Mouse (Mus musculus): Measurements from ENCODE around the gene Gm20388. TPM values are rescaled to one million over a fixed set of nuclear protein-coding genes. Genes with fewer than 3 reads are reported as not detected.

Gene Gm20388
- total RNA-seq, 2 experiments from 2014 or later: 2.2 to 7.6 TPM

DNA sequence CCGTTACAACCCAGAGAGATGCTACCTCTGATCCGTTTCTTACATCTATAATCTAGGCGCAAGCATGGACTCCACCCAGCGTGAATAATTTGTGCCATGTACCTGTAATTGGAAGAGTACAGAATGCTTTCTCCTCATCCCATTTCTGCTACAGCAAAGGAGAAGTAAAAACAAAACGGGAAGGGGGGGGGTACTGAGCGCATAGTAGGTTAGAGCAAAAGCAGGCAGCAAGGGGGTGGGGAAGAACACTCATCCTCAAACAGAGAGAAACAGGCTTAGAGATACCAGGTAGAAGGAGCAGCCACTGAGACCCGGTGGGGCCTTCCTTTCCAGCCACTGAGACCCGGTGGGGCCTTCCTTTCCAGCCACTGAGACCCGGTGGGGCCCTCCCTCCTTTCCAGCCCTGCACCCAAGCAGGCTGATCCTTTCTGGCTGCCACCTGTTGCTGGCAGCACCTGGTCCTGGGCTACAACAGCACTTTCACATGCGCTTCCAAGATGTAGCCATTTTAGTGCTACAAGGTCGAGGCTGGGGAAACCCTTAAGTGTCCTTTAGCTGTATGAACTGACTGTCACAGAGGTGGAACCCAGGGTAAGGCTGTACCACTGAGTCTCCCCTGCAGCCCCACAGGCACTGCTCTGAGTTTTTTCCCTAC is 4451.3 kb downstream of the Gm20388 start:
- Histone ChIP-seq H3K27ac (no peak overlapping the region), H3K4me3 (no peak overlapping the region)
- TF ChIP-seq CTCF (conservative IDR thresholded peaks at IDR 0.05): no peak
- no peak for DNase-seq (ENCODE audit: low spot score in 2 of 2)

DNA sequence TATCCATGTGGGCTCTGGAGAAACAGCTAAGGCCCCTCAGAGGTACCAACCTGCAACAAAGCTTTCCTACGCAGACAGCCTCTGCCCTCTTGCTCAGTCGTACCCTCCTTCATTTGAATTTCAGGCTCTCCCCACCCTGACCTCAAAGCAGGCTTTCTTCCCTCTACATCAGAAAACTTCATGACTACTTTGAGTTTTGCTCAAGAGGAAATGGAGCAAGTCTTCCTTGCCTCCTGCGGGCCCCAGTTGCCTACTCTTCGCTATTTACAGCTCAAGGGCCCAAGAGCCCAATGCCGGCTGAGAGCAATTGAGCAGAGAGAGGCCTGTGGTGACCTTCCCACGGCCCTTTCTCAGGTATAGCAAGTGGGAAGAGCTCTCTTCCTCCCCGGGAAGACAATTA is 4451.9 kb downstream of the Gm20388 start:
- TF ChIP-seq CTCF (conservative IDR thresholded peaks at IDR 0.05): no peak
- Histone ChIP-seq H3K4me3 (no peak overlapping the region), H3K27ac (no peak overlapping the region)
- no peak for DNase-seq (ENCODE audit: low spot score in 2 of 2)

GRCm38 (mm10) chr8:124363337-124363736 is 4452.7 kb downstream of the Gm20388 start:
- DNase-seq (ENCODE audit: low spot score in 2 of 2): no peak
- TF ChIP-seq CTCF (conservative IDR thresholded peaks at IDR 0.05): no peak
- Histone ChIP-seq H3K27ac (no peak overlapping the region), H3K4me3 (no peak overlapping the region)

- Histone ChIP-seq H3K27ac (0 out of 2 replicates have a peak overlapping the region, but pooled peaks have one; percentile 5), H3K4me3 (no peak overlapping the region)
- DNase-seq (ENCODE audit: low spot score in 2 of 2): peak; percentile 58 to 73
- TF ChIP-seq CTCF (conservative IDR thresholded peaks at IDR 0.05): peak; percentile 85
Observed at GRCm38 (mm10) chr8:124368213-124368612, 4457.6 kb downstream of the Gm20388 start.

DNA sequence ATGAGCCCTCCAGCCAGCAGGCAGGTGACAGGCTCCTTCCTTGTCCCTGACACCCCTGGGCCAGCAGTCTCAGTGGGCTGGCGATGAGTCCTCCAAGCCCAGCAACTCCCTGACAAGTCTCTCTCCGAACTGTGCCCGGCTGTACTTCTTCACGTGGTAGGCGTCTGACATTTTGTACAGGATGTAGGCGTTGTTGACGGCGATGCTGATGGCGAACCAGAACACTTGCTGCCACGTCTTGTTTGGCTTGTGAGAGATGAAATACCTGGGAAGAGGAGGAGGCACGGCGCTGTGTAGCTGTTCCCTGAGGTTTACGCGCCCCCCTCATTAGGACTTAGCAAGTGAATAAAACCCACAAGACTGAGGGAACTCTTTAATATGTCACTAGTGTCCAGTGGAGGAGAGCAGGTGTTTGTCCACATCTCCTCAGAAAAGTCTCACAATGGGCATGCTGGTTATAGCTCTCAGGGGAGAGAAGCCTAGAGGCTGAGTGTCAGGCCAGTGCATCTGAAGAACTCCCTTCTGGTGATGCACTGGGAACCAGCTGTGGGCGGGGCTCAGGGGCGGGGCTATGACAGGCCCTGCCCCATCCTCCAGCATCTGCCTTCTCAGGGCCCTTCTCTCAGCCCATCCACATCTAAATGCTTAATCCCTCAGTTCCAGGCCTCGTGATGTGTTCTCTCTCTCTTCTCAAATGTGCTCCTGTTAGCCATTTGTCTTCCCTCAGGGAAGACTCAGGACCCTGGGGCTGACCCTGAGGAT is 4460.0 kb downstream of the Gm20388 start:
- Histone ChIP-seq H3K4me3 (no peak overlapping the region), H3K27ac (peak overlapping the region; percentile 59; the same call in 1 of the 2 replicates)
- no peak for DNase-seq (ENCODE audit: low spot score in 2 of 2)
- no peak for TF ChIP-seq CTCF (conservative IDR thresholded peaks at IDR 0.05)

DNA sequence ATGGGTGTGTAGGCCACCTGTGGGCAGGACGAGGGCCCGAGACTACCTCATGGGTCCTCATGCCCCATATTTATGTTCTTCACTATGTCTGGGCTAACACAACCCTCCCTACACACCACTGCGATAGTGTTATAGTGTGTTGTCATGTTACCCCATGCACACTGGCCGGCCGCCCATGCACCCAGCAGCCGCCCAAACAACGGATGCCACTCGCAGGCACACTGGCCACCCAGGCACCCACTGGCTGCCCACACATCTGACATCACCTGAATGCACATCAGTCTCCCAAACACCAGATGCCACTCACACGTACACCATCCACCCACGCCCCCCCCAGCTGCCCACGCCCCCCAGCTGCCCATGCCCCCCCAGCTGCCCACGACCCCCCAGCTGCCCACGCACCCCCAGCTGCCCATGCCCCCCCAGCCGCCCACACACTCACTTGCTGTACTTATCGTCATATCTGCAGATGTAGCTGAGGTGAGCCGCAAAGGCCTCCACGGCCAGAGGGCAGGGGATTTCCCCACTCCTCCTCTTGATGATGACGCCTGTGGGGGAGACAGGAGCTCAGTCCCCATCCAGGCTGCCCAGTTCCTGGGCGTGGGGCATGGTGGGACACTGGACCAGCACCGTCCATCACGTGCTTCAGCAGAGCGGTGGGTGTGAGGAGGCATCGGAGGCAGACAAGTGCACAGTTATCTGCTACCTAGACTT is 4460.9 kb downstream of the Gm20388 start:
- no peak for TF ChIP-seq CTCF (conservative IDR thresholded peaks at IDR 0.05)
- no peak for DNase-seq (ENCODE audit: low spot score in 2 of 2)
- H3K4me3 ChIP-seq: no peak overlapping the region
- H3K27ac ChIP-seq: peak overlapping the region; percentile 59

- DNase-seq (ENCODE audit: low spot score in 2 of 2): no peak
Observed at GRCm38 (mm10) chr8:124373753-124374152, 4463.1 kb downstream of the Gm20388 start.

GRCm38 (mm10) chr8:124375168-124375567 is 4464.5 kb downstream of the Gm20388 start:
- no peak for DNase-seq (ENCODE audit: low spot score in 2 of 2)
- H3K27ac ChIP-seq: peak overlapping the region; percentile 78
- H3K4me3 ChIP-seq: no peak overlapping the region
- TF ChIP-seq CTCF (conservative IDR thresholded peaks at IDR 0.05): no peak

More at GRCm38 (mm10) chr8:124373753-124374152, 4463.1 kb downstream of the Gm20388 start:
- TF ChIP-seq CTCF (conservative IDR thresholded peaks at IDR 0.05): no peak
- H3K27ac ChIP-seq: peak overlapping the region; percentile 78; the same call in 1 of the 2 replicates
- H3K4me3 ChIP-seq: no peak overlapping the region

- no peak overlapping the region for H3K4me3 ChIP-seq
- no peak for TF ChIP-seq CTCF (conservative IDR thresholded peaks at IDR 0.05)
- DNase-seq (ENCODE audit: low spot score in 2 of 2): no peak
- peak overlapping the region; percentile 78 for H3K27ac ChIP-seq
Observed at GRCm38 (mm10) chr8:124375727-124376126, 4465.1 kb downstream of the Gm20388 start.

GRCm38 (mm10) chr8:124376406-124376805 is 4465.8 kb downstream of the Gm20388 start:
- DNase-seq (ENCODE audit: low spot score in 2 of 2): no peak
- peak overlapping the region; percentile 78; the same call in 1 of the 2 replicates for H3K27ac ChIP-seq
- TF ChIP-seq CTCF (conservative IDR thresholded peaks at IDR 0.05): no peak
- no peak overlapping the region for H3K4me3 ChIP-seq

- no peak for DNase-seq (ENCODE audit: low spot score in 2 of 2)
- Histone ChIP-seq H3K4me3 (no peak overlapping the region), H3K27ac (no peak overlapping the region)
- TF ChIP-seq CTCF (conservative IDR thresholded peaks at IDR 0.05): peak; percentile 40
Observed at GRCm38 (mm10) chr8:124379289-124379688, 4468.6 kb downstream of the Gm20388 start.

GRCm38 (mm10) chr8:124382235-124382634 is 4471.6 kb downstream of the Gm20388 start:
- Histone ChIP-seq H3K27ac (peak overlapping the region; percentile 56; the same call in 1 of the 2 replicates), H3K4me3 (no peak overlapping the region)
- DNase-seq (ENCODE audit: low spot score in 2 of 2): no peak
- no peak for TF ChIP-seq CTCF (conservative IDR thresholded peaks at IDR 0.05)

DNA sequence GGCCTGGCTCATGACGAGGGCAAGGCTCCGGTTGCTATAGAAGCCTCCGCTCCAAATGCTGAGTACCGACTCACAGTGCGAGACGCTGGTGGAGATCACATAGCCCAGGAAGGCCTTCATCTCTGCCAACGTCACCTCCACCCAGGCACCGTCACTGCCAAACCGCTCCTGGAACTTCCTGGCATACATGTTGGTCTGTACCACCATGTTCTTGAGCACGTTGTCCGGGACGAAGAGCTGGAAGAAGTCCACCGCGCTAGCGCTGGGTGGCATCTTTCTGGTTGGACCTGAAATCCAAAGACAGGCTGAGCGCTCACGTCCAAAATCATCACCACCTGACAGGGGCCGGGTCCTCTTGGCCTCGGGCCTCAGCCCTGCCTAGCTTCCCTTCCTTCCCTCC is 4473.7 kb downstream of the Gm20388 start:
- no peak for DNase-seq (ENCODE audit: low spot score in 2 of 2)
- TF ChIP-seq CTCF (conservative IDR thresholded peaks at IDR 0.05): no peak
- Histone ChIP-seq H3K27ac (peak overlapping the region; percentile 53), H3K4me3 (no peak overlapping the region)
